Mouse (Mus musculus) myocyte (in vitro differentiated cells): ENCODE measurements around the gene Cenpo.

Source experiments
- MAX ChIP-seq: IDR thresholded peaks from one replicate; pipeline ENCODE4 v1.6.1; 2011; ENCODE audit warnings: low read depth, mild to moderate bottlenecking, control low read depth
- MYOD1 ChIP-seq, 3 experiments: IDR thresholded peaks; one replicate each; pipeline ENCODE4 v1.6.1; 2011; ENCODE audit warnings: control low read depth in 2 of 3, low read depth in 2 of 3, mild to moderate bottlenecking in 2 of 3, moderate library complexity in 1 of 3; ENCODE audit not compliant: insufficient read length in 2 of 3, control insufficient read depth in 1 of 3
- POLR2A ChIP-seq: IDR thresholded peaks from one replicate; pipeline ENCODE4 v1.6.1; 2011; ENCODE audit warnings: low read depth, mild to moderate bottlenecking, control low read depth, moderate library complexity; ENCODE audit not compliant: insufficient read length
- POLR2AphosphoS2 ChIP-seq: IDR thresholded peaks from one replicate; pipeline ENCODE4 v1.6.1; 2011; ENCODE audit warnings: low read depth, control low read depth; ENCODE audit not compliant: insufficient read length
- SRF ChIP-seq: IDR thresholded peaks from one replicate; pipeline ENCODE4 v1.6.1; 2011; ENCODE audit warnings: low read depth; ENCODE audit not compliant: control insufficient read depth, insufficient read length
- TCF12 ChIP-seq: IDR thresholded peaks from one replicate; pipeline ENCODE4 v1.6.1; 2011; ENCODE audit warnings: mild to moderate bottlenecking, control low read depth; ENCODE audit not compliant: poor library complexity, insufficient read depth, severe bottlenecking
- TCF3 ChIP-seq: IDR thresholded peaks from one replicate; pipeline ENCODE4 v1.6.1; 2011; ENCODE audit warnings: low read depth, control low read depth; ENCODE audit not compliant: insufficient read length
- USF1 ChIP-seq: IDR thresholded peaks from one replicate; pipeline ENCODE4 v1.6.1; 2011; ENCODE audit warnings: low read depth, mild to moderate bottlenecking, control low read depth, moderate library complexity

GRCm38 (mm10) chr12:4206106-4206505, 28.0 kb downstream of the Cenpo start:
- TF ChIP-seq MAX = no peak
- no peak for TF ChIP-seq POLR2A
- TF ChIP-seq SRF = no peak
- TF ChIP-seq POLR2AphosphoS2 = no peak
- TF ChIP-seq USF1 = no peak
- no peak for TF ChIP-seq TCF12
- no peak for TF ChIP-seq MYOD1 (IDR thresholded peaks at IDR 0.05; ENCODE audit: control insufficient read depth in 1 of 3, insufficient read length in 2 of 3, low read depth in 2 of 3)
- no peak for TF ChIP-seq TCF3
